Mouse (Mus musculus) stomach, embryonic 16.5 days (tissue): ENCODE measurements at regions not wholly inside any gene's neighbourhood (a gene's known extent, or its start where the extent isn't known, plus 50 kb on each side); places are given as distances from the start of the nearest gene placed in this dataset.

ENCODE experiments used
- ATAC-seq: fragments of 200-750 bp; cut with Nextera tagmentation; 2 replicates; pipeline ENCODE4 v1.8.0; 2017; ENCODE audit warnings: moderate number of reproducible peaks, moderate TSS enrichment; ENCODE audit not compliant: insufficient read depth, low FRiP score
- H3K27ac ChIP-seq: fragments of 300-500 bp; sonication (generic); 2 replicates; pipeline ENCODE4 v1.5.1; 2014; ENCODE audit warnings: low read length
- H3K27me3 ChIP-seq: fragments of 300-500 bp; sonication (generic); 2 replicates; pipeline ENCODE4 v1.6.1; 2014; ENCODE audit warnings: low read length, control low read depth, mixed read lengths; ENCODE audit not compliant: control insufficient read depth, insufficient read depth
- H3K36me3 ChIP-seq: fragments of 300-500 bp; sonication (generic); 2 replicates; pipeline ENCODE4 v1.6.1; 2014; ENCODE audit warnings: low read length; ENCODE audit not compliant: control insufficient read depth, insufficient read depth
- H3K4me1 ChIP-seq: fragments of 300-500 bp; sonication (generic); 2 replicates; pipeline ENCODE4 v1.6.1; 2014; ENCODE audit warnings: low read length, control low read depth, mixed read lengths; ENCODE audit not compliant: control insufficient read depth, insufficient read depth
- H3K4me2 ChIP-seq: fragments of 300-500 bp; sonication (generic); 2 replicates; pipeline ENCODE4 v1.6.1; 2014; ENCODE audit warnings: low read depth, low read length, mixed read lengths
- H3K4me3 ChIP-seq: fragments of 300-500 bp; sonication (generic); replicated peaks from 2 replicates; pipeline ENCODE4 v1.5.1; 2014; ENCODE audit warnings: mild to moderate bottlenecking, low read length
- H3K9ac ChIP-seq: fragments of 300-500 bp; sonication (generic); 2 replicates; pipeline ENCODE4 v1.6.1; 2014; ENCODE audit warnings: low read length
- H3K9me3 ChIP-seq: fragments of 300-500 bp; sonication (generic); replicated peaks from 2 replicates; pipeline ENCODE4 v1.6.1; 2016; ENCODE audit warnings: low read length, control low read depth; ENCODE audit not compliant: control insufficient read depth
- WGBS: fragments of 180-500 bp; shearing (Covaris S2); extraction: QIAGEN DNeasy Blood & Tissue Kit; methylation state at CpG from one replicate; pipeline ENCODE4 v1.1.7; 2014; 5-methylcytosine and 5-hydroxymethylcytosine counted together

DNA sequence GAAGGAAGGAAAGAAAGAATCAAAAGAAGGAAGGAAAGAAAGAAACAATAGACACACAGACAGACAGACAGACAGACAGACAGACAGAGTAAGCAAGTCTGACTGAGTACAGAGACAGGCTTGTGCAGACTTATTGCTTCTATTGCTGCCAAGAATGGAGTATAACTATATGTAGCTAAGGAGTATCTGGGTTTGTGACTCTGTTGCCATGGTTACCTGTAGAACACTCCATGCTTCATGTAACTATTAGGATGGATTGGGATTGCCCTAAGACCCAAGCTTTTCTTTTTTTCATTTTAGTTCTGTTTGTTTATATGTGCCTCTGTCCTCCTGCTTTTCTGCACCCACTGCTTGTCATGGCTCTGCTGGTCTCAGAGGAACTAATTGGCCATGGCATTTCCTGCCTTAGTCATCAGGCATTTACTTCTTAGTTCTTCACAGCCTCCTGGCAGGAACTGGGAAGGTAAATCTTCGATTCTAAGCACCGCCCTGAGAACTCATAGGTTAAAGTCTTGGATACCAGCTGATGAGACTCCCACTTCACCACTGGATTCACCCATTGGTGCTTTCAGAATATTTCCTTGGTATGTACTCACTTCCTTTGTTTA, 1035.9 kb upstream of the Adgrl4 start:
- WGBS = 84% methylated on average over 2 of the region's 2 CpGs
- Histone ChIP-seq H3K4me1 (no peaks in the 10 kb centered on the region), H3K4me2 (no peak overlapping the region), H3K4me3 (no peak overlapping the region), H3K9me3 (no peaks in the 10 kb centered on the region), H3K9ac (no peak overlapping the region), H3K27ac (no peak overlapping the region), H3K27me3 (no peaks in the 10 kb centered on the region), H3K36me3 (no peaks in the 10 kb centered on the region)
- no peak for ATAC-seq

DNA sequence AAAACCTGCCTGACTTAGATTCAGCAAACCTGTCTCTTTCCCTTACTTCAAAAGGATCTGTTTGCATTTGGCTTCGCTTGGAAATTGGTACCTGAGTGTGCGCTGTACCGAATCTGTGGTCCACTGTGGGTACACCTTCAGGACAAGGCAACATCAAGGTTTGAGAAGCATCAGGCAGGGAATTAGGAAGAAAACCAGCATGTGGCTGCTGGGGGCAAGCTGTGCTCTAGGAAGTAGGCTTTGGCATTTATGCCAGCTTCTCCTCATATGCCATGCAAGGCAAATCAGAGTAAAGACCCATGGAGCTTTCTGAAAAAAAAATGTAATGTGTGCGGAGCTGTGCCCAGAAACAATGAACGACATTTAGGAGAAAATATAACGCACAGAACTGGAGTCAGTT, 1031.6 kb upstream of the Adgrl4 start:
- no peak overlapping the region for H3K27ac ChIP-seq
- ATAC-seq = no peak
- no peaks in the 10 kb centered on the region for H3K27me3 ChIP-seq
- no peak overlapping the region for H3K4me2 ChIP-seq
- 81% methylated on average over 6 of the region's 6 CpGs for WGBS
- no peaks in the 10 kb centered on the region for H3K9me3 ChIP-seq
- H3K4me1 ChIP-seq = no peaks in the 10 kb centered on the region
- no peak overlapping the region for H3K9ac ChIP-seq
- H3K4me3 ChIP-seq = no peak overlapping the region
- H3K36me3 ChIP-seq = no peaks in the 10 kb centered on the region

DNA sequence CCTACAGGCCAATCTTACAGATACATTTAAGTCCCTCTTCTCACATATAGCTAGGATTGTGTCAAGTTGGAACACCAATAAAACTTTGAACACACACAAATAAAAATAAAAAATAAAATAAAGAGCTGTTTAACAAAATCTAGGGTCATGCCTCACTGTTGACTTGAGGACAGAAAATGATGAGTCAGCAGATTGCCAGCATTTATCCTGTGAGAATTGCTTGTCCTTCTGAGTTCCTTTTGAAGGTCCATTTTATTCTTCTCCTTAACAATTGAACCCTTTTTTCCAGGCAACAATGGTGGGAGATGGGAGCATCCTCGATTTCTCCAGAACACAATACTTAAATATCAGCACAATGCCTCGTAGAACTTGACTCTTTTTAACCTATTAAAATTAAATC, 1022.4 kb upstream of the Adgrl4 start:
- no peak for ATAC-seq
- no peaks in the 10 kb centered on the region for H3K4me1 ChIP-seq

DNA sequence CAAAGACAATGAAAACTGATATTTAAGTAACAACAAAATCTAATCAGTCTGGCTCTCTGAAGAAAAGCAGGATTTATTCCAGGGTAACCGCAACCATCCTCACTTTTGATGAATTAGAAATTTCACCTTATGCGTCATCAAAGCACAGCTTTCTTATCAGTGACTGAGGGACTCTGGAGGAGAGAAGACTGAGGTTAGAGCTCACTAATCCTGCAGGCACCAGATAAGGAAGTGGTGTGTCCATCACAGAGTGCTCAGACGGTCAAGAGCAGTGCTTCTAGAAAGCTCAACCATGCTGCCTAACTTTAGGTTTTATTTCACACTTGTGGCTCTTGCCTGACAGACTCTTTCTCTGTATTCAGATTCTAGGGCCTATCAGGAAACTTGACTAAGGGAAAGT, 1021.2 kb upstream of the Adgrl4 start:
- Histone ChIP-seq H3K4me2 (no peak overlapping the region), H3K9ac (no peak overlapping the region), H3K27me3 (no peaks in the 10 kb centered on the region), H3K4me1 (no peaks in the 10 kb centered on the region), H3K4me3 (no peak overlapping the region), H3K27ac (no peak overlapping the region), H3K9me3 (no peaks in the 10 kb centered on the region), H3K36me3 (no peaks in the 10 kb centered on the region)
- 62% methylated on average over 3 of the region's 3 CpGs for WGBS
- ATAC-seq = no peak

More for the DNA sequence above, 1022.4 kb upstream of the Adgrl4 start:
- no peak overlapping the region for H3K27ac ChIP-seq
- H3K36me3 ChIP-seq = no peaks in the 10 kb centered on the region
- H3K4me3 ChIP-seq = no peak overlapping the region
- H3K4me2 ChIP-seq = no peak overlapping the region
- H3K27me3 ChIP-seq = no peaks in the 10 kb centered on the region
- WGBS = 81% methylated on average over 2 of the region's 2 CpGs
- no peak overlapping the region for H3K9ac ChIP-seq
- no peaks in the 10 kb centered on the region for H3K9me3 ChIP-seq

DNA sequence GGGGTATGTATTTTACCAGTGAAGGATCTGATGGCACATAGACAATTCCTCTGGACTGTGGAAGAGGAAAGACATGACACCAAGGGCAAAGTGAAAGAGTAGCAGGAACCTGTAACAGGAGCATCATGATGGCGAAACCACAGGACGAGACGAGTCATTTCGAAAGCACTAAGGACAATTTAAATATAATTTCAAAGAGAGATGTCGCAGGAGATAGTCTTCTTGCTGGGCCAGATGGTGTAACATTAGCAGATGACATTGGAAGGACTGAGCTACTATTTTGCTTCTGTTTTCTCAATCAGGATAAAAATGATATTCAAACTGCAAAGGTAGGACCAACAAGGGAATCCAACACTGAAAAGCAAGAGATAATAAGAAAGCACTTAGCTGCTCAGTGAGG, 1009.7 kb upstream of the Adgrl4 start:
- Histone ChIP-seq H3K4me2 (no peak overlapping the region), H3K9me3 (no peaks in the 10 kb centered on the region), H3K4me1 (no peaks in the 10 kb centered on the region), H3K9ac (no peak overlapping the region), H3K4me3 (no peak overlapping the region), H3K36me3 (no peaks in the 10 kb centered on the region), H3K27ac (no peak overlapping the region), H3K27me3 (no peaks in the 10 kb centered on the region)
- no peak for ATAC-seq
- WGBS = 89% methylated on average over 5 of the region's 5 CpGs

DNA sequence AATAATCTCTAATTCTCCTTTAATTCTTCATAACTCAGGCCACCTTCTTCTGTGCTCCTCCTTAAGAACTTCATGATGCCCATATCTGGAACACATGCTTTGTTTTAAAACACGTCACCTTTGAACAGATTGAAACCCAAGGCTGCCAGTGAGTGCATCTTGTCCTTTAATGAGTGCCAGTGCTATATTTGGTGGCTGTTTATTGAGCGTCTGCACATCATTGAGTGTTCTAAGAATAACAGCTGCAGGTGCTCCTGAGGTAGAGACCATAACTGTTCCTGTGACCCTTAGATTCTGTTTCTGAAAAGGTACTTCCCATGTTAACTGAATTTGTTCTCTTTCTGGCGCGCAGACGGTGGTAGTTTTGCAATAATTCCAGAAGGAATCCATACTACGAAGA, 1006.4 kb upstream of the Adgrl4 start:
- ATAC-seq = no peak
- H3K27ac ChIP-seq = no peak overlapping the region
- H3K4me1 ChIP-seq = no peaks in the 10 kb centered on the region
- H3K4me3 ChIP-seq = no peak overlapping the region
- no peak overlapping the region for H3K9ac ChIP-seq
- H3K4me2 ChIP-seq = no peak overlapping the region
- no peaks in the 10 kb centered on the region for H3K9me3 ChIP-seq
- 85% methylated on average over 6 of the region's 6 CpGs for WGBS
- no peaks in the 10 kb centered on the region for H3K36me3 ChIP-seq
- H3K27me3 ChIP-seq = no peaks in the 10 kb centered on the region

DNA sequence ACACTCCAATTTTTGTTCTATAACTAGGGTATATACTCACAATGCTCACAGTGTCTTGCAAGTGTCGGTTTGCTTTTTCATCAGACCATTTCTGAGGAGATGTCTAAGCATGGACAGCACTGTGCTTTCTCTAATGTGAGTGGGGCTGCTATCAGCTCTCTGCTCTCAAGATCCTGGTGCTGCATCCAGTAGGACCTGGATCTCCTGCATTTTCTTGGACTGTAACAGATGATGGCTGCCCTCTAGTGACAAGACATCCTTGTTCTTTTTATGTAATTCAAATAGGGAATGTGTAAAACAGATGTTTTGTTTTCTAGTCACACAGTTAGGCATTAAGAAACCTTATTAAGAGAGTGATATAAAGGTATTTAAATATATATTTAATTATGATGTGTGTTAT, 1002.5 kb upstream of the Adgrl4 start:
- Histone ChIP-seq H3K9ac (no peak overlapping the region), H3K4me3 (no peak overlapping the region)

DNA sequence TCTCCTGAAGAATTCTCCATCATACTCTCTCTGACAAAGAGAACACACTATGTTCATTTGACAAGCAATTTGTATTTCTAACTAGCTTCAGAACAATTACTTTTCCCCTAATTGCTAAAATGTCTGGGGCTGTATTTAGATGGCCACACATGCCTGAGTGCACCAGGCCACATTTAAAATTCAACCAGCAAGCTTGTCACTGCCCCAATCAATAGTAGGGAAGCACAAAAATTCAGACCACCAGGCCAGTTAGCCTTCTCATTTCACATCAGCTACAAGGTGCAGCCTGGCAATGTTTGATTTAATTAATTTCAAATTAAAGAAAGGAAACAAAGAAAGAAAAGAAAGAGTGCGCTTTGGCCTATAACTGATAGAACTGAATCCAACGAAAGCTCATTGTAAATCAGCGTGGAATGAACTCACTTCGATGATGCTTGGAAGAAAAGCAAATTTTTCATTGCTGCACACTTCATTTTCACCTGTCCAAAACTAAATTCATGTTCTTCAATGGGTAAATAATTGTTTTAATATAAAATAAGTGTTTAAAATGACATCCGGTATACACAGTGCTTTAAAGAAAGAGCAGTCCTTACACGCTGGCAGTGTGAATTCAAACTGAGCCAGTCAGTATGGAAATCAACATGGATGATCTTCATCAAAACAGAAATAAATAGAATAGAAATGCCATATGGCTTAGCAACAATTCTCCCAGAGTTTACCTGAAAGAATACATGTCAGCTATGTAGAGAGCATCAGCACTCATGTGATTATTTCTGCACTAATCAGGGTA, 1001.7 kb upstream of the Adgrl4 start:
- no peak for ATAC-seq
- Histone ChIP-seq H3K27ac (no peak overlapping the region), H3K9me3 (no peaks in the 10 kb centered on the region), H3K27me3 (no peaks in the 10 kb centered on the region), H3K36me3 (no peaks in the 10 kb centered on the region), H3K4me2 (no peak overlapping the region), H3K4me3 (no peak overlapping the region), H3K4me1 (no peaks in the 10 kb centered on the region), H3K9ac (no peak overlapping the region)
- WGBS = 94% methylated on average over 6 of the region's 6 CpGs

More for the DNA sequence above, 1002.5 kb upstream of the Adgrl4 start:
- no peak overlapping the region for H3K27ac ChIP-seq
- H3K4me1 ChIP-seq = no peaks in the 10 kb centered on the region
- WGBS = 72% methylated on average over 1 of the region's 1 CpGs
- no peaks in the 10 kb centered on the region for H3K36me3 ChIP-seq
- H3K9me3 ChIP-seq = no peaks in the 10 kb centered on the region
- no peak overlapping the region for H3K4me2 ChIP-seq
- no peak for ATAC-seq
- no peaks in the 10 kb centered on the region for H3K27me3 ChIP-seq
